Mouse (Mus musculus): Measurements from ENCODE around the gene Rgcc.

Rgcc gene

DNA sequence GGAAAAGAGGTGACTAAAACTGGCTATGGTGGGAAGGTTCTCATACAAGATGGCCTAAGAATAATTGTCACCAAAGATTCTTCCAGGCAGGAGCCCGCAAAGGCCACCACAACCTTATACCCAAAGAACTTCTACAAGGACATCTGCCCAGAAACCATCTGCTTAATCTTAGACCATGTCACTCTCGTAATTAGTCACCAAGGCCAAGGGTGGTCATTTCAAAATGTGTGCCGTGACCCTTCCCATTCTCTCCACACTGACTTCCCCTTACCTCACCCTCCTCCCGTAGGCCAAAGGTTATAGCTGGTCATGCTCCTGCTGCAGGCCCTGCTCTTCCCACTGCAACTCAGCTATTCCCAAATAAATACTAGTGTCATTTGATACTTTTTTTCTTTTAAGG, 22.5 kb downstream of the Rgcc start:
- no peak for DNase-seq (ENCODE audit: low read depth)

DNA sequence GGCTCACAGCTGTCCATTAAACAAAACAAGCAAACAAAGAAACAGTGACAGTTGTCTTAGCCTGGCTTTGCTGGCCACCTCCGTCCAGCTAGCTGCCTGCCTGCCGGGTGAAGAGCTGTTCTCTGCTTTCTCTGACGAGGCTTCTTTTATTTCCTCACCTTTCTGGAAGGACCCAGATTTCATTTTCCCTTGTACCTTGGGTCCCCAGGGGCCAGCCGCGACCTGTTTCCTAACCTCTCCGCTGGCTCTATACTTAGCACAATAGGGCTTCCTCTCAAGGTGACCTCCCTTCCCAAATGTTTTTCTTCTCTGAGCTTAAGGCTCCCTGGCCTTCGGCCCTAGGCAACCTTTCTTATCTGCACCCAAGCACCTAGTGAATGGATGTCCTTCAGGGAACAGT, 23.5 kb downstream of the Rgcc start:
- no peak for DNase-seq (ENCODE audit: low read depth)

DNA sequence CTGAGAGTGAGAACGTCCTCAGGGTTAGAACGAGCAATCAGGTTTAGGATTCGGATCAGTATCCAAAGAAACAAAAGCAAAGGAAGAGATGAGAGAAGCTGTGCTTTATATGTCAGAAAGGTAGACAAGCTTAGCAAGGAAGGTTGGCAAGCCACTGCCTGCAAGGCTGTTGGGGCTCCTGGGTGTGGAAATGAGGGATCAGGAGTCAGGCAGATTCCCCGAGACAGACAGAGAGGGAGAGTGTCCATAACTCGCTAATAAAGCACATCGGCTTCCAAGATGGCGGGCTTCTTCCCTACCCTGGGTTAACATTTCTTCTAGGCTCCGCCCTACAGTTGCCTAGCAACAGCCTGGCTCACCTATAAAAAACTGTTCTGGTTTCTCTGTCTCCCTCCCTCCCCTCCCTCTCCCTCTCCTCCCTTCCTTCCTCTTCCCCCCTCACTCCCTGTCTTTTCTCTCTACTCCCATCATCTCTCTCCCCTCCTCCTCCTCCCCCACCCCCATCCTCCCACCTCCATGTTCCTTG, 25.5 kb downstream of the Rgcc start:
- DNase-seq (ENCODE audit: low read depth), result no peak

DNA sequence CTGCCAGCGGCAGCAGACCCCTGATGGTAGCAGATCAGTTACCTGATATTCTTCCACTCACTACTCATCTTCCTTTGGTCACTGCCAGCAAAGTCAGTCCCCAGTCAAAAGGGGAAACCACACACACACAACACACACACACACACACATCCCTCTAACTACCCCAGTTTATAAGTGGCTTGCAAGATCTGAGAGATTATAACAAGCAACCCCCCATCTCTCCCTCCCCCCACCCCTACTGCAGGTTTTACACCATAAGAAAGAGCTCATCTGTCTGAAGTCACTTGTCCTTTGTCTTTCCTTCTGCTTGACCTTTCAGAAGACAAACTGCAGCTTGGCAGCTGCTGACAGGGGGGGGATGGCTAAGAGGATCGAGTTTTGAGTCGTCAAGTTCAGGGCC, 26.0 kb downstream of the Rgcc start:
- DNase-seq (ENCODE audit: low read depth), result no peak

DNA sequence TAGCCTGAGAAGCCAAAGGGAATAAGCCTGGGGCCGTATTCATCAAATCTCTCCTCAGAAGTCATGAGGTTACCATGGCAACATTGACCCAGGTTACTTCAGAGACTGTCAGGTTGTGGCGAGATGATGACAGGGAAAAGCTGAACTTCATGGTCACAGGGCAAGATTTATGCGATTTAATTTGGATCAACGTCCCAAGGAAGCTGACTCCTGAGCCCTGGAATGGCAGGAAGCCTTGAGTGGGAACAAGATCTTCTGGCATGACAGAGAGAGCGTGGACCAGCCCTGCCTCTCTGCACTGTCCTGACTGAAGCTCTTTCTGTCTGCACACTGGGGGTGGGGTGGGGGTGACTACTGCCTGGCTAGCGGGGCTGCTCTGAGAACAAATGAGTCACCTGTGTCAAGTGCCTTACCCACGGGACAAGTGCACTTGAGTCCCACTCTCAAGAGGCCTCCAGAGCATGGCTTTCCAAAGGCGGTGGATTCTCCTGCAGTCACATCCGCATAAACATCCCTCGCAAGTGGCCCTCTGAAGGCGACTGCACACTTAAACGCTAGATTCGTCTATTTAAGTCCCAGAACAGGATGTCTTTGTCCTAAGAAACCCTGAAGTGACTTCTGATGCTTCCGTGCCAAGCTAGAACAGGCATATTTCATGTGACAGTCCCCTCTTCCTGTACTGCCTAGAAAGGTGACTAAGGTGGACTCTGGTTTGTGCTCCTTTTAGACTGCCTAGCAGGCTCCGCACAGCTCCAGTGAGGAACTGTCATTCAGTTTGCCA, 27.6 kb downstream of the Rgcc start:
- DNase-seq (ENCODE audit: low read depth), result peak; percentile 51

DNA sequence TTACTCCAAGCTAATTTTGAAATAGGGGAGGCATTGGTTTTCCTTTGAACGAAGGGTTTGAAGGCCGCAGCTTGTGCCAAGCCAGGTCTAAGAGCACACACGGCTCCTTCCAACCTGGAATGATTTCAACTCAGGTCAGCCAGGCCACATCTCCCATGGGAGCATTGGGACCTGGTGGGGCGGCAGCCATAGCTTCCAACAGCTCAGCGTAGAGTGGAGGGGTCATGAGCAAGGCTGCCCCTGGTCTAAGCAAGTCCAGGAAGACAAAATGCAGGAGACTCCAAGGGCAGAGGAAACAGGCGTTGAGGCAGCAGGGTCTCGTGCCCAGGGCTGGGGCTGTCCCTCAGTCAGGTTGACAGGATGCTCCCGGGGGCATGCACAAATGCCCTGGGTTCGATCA, 28.5 kb downstream of the Rgcc start:
- DNase-seq (ENCODE audit: low read depth), result no peak

DNA sequence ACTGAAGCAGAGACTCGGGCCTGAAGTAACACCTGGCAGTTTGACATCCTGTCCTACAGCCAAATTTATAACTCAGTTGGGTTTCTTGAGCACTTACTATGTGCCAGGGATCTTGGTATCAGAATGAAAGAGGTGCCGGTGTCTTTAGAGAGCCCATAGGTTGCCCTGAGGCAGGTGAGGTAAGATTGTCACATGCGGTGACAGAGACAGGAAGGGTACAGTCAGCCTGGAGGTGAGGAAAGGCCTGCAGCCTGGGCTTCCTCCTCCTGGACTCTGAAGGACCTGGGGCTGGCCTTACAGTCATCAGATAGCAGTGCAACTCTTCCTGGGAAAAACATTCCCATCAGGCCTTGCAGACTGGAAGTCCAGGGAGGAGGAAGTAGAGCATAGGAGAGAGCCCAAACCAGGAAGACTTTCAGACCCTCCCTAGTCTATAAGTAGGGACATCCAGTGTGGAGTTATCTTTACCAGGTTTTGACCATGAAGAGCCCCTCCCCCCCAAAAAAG, 29.2 kb downstream of the Rgcc start:
- no peak for DNase-seq (ENCODE audit: low read depth)

DNA sequence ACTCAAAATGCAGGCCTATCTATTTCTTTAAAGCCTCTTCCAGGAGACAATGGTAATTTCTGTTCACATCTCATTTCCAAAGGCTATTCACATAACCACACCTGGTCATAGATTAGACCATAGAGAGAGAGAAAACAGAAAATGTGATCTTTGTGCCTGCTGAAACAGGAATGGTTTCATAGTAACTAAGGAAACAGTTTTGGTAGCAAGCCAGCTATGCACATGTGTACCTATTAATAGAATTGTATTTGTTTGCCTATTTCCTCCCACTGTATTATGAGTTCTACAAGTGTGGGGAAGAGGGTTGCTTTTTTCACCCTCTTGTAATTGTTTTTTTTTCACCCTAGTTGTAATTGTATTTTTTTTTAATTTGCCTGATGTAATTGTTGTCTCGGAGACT, 31.9 kb downstream of the Rgcc start:
- DNase-seq (ENCODE audit: low read depth), result no peak

DNA sequence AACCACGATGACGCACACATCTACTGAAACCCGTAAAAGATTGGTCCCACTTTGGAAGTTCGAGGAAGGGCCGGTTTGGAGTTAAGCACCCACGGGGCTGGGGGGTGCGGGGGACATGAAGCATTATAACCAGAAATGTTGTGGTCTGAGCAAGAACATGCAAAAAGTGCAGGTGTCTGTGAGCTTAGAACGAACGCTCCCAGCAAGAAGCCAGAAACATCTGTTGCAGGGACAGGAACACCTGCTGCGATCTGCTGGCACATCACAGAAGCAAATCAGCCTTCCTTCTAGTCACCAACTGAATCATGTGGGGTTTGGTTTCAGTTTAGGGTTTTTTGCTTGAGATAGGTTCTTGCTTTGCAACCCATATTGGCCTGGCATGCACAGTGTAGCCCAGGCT, 33.6 kb downstream of the Rgcc start:
- peak; percentile 60 for DNase-seq (ENCODE audit: low read depth)

DNA sequence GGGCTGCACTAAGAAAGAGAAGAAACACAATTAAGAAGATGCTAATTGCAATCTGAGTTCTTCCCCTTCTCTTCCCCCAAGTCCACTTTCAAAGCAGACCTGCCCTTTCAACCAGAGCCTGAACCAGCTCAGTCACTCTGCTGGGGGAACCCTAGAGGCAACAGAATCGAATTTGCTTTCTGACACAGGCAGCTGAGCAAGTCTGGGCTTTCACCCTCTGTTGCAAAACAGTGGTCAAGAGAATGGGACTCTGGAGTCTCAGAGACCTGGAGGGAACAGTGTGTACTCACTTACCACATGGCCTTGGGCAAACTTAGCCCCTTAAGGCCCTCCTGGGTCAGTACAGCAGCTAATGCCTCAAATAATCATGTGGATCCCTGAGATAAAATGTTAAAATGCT, 34.1 kb downstream of the Rgcc start:
- no peak for DNase-seq (ENCODE audit: low read depth)

DNA sequence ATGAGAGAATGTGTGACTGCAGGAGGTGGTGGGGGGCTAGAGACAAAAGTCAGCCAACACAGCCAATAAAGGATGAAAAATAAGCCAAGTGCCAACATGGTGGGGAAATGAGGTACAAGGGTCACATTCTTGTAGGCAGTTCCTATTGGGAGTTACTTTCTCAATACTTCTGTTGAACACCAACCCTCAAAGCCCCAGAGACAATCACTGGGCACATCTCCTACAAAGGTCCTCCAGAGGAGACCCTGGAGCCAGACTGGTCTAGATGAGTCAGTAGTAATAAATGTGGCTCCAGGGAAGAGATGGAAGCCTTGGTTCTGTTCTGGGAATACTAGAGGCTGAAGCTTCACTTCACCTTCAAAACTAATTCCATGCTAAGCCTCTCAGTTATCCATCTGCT, 35.0 kb downstream of the Rgcc start:
- no peak for DNase-seq (ENCODE audit: low read depth)

DNA sequence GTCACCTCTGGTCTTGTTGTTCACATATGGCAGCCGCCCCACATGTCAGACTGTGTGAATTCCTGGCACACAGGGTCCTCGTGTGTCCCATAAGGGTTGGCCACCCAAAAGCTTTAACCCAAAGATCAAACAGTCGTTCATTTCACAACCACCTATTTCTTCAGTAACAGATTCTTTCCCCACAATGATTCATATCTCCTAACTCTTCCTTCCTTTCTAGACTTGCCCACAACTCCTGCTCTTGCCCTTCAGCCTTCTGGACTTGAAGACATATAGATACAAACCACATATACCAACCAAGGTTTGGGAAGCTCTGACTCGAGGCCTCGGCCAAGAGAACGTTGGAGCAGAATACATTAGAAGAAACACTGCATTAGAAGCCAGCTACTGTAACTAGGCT, 35.7 kb downstream of the Rgcc start:
- no peak for DNase-seq (ENCODE audit: low read depth)

DNA sequence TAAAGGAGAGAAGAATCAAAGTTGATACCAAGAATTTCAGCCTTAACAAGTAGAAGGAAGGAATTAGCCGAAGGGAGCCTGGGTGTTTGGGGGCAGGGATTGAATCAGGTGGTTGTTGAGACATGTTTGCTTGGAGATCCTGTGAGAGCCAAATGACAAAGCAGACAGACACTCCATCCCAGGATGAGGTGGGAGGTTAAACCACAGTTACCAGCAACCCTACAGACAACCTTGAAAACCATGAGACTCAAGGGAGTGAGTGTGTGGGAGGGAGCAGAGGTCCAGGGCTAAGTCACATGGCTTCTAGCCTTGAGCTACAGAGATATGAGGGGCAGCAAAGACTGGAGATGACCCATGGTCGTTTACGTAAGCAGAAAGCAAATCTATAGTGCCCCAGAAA, 38.1 kb downstream of the Rgcc start:
- no peak for DNase-seq (ENCODE audit: low read depth)

DNA sequence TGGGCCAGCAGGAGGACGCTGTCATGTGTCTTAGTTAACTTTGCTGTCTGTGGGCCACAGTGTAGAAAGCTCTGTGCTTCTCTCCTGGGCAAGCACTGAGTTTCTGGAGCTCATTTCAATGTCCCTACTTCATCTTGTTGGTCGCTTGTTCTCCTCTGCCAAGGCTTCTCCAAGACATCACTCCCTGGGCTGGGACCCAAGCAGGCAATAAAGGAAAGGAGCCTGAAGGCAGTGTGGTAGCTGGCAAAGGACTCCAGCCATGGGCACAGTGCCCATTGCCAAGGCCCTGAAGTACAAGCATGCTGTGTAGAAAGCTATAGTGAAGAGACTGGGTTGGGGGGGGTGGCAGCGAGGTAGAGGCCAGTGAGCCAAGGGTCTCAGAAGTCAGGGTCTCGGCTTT, 38.8 kb downstream of the Rgcc start:
- DNase-seq (ENCODE audit: low read depth), result no peak

DNA sequence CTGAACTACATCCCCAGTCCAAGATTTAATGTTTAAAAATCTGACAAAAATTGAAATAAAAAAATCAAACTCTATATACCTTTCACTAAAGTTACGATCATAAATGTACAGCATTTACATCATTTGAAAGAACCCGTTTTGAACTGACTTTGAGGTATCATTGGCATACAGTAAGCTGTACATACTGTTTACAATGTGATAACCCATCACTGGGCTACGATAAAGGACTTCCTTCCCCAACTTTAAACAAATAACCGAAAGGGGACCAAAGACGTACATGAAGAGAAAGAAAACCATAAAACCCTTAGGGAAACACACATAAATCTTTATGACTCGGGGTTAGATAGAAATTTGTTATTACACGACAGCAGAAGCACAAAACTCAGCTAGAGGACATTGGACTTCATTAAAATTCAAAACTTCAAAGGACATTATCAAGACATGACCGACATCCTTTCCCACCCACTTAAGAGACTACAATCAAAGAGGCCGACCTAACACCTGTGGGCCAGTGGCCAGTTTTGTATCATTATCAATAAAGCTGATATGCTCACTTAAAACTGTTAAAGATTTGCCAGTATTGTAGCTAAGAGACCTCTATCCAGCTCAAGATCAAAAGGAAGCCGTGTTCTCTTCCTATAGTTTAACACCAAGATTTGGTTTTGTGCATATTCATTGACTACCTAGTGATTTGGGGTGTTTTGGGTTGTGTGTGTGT, 42.2 kb downstream of the Rgcc start:
- DNase-seq (ENCODE audit: low read depth), result no peak

DNA sequence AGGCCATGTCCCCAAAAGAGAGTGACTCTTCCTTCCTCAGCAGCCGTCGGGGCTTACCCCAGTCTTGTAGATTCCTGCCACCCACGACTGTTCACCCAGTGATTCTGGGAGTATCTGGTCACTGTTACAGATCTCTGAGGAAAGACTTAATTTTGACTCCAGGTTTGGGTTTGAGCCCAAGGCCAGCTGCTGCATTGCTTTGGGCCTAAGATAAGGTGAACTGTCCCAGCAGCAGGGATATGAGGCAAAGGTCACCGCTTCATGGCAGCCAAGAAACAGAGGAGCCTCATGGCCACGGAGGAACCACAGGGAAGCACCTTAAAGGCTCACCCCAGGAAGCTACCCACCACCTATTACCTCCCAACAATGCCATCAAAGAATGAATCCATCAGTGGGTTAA, 44.8 kb downstream of the Rgcc start:
- DNase-seq (ENCODE audit: low read depth), result no peak

DNA sequence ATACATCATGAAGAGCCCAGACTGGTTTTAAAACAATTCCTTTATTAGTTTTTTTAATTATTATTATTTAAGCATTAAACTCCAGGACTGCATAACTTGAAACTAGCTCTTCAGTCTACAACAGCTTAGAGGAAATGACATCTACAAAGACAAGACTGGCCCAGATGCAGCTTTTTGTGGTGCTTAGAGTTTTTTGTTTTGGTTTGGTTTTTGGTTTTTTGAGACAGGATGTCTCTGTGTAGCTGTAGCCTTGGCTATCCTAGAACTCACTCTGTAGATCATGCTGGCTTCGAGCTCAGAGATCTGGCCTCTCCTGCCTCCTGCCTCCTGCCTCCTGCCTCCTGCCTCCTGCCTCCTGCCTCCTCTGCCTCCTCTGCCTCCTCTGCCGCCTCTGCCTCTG, 45.7 kb downstream of the Rgcc start:
- DNase-seq (ENCODE audit: low read depth), result peak; percentile 60

DNA sequence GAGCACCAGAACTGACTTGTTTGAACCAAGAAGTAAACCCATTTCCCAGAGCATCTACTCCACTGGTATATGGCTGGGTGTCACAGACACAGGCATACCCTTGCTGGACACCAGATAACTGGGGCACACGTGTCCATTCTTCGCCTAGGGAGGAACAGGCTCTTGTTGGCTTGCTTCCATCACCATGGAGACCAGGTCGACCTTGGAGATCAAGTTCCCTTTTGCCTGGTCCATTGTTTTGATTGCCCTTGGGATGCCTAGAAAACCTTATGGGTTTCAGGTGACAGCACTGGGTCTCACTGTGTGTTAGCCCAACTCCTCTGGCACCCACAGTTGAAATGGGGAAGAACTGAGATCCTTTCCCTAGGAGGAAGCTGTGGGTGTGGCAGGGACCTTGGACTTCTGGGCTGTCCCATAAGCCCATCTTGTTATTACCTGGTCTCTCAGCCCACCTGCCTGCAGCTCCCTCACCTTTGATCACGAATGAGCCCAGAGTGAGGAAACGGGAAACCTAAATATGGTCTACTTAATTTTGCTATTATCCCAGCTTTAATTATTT, 49.6 kb downstream of the Rgcc start:
- no peak for DNase-seq (ENCODE audit: low read depth)

DNA sequence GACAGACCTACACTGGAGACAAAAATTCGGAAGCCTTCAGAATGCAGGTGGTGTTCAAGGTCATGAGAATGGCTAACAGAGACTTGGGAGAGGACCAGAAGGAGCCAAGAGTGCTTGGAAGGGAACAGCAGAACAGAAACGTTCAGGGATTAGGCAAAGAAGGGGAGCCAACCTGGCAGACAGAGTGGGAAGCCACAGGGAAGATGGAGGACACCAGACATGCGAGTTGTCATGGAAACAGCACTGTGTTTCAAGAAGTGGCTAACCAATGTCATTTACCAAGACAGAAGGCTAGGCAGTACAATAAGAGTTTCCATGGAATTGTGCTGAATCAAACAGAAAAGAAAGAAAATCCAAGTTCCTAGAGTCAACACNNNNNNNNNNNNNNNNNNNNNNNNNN, 56.9 kb downstream of the Rgcc start:
- no peak for DNase-seq (ENCODE audit: low read depth)

DNA sequence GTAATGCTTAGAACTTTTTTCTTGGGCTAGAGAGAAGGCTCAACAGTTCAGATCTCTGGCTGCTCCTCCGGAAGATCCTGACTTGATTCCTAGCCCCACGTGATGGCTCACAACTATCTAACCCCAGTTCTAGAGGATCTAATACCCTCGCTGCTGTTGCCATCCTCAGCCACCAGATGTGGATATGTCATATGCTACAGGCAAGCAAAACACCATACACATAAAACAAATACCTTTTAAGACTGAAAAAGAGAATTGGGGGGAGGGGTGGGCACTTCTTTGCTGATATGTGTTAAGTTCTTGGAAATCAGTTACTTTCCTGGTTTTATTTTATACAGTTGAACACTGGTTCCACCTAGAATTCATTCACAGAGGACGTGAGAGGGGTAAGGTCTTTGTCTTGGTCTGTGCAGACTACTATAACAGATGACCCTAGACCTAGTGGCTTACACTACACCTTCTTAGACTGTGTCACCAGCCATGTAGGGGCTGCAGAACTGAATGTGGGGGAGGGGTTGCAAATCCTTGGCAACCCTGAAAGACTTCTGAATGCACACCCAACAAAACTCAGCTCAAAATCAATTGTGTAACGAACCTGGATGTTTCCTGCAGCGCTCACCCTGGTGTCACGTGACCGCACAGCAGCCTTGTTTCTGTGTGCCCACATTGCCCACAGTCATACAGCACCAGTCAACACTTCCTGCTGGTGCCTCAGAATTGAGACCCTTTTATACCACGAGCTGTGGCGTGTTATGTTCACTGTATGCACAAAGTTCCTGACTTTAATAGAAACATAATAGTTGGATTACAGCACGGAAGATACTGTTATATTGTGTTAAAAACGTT, 58.2 kb downstream of the Rgcc start:
- peak; percentile 88 for DNase-seq (ENCODE audit: low read depth)

DNA sequence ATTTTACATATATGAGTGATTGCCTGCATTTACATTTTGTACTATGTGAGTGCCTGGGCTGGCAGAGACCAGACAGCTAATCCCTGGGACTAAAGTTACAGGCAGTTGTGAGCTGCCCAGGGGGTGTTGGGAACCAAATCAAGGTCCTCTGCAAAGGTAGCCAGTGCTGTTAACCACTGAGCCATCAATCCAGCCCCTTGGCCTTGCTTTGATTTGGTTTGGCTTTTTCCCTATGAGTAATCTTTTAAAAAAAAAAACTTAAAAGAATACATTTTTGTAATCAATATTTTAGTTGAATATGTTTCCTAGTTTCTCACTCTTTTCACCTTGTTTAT, 59.1 kb downstream of the Rgcc start:
- DNase-seq (ENCODE audit: low read depth), result no peak

DNA sequence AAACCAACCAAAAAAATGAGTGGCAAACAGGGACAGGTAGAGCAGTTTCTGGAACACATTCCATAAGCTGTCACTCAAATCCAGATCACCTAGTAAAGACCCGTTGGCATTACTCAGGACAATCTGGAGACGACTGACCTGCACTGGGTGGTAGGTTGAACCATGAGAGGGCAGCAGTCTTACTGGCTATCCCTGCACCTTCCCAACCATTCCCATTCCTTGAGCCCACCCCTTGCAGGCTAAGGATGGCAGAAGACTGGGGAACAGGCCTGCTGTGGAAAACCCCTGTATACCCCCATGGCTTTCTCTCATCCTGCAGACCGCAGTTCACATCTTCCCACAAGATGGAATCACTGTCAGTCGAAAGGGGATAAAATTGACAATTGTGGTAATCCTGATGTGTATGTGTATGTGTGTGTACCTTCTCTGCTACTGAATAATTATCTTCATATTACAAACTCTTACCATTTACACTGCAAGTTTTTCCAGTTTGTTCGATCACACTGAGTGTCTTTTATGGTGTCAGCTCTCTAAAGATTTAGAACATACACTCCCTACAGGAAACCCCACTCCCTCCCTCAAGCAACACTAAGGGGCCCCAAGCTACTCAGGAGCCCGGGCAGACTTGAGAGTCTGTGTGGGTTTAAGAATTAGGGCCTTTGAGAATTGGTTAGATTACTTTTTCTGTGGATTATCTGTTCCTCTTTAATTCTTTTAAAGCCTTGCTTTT, 59.6 kb downstream of the Rgcc start:
- peak; percentile 46 for DNase-seq (ENCODE audit: low read depth)
